ENCODE assay signal across 20 mouse cellular contexts in the genomic region with DNA sequence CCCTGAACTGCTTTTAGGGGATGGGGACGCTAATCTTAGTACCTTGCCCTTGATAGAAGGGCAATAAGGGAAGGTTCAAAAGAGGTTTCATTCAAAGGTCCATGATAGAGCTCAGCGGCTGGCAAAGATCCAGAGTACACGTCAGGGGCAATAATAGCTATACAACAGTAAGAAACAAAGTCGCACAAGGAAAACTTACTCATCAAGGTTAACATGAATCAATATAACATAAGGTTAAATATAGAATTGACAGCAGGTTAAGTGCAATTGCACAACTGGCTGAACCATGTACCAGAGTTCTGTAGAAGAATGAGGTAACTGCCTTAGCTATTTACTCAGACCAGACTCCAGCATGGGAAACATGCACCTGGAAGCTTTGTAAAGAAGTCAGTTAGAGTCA. TPM values are rescaled to one million over a fixed set of nuclear protein-coding genes. Genes with fewer than 3 reads are reported as not detected.
DNase-seq lines count a peak whose midpoint lies in the region; ATAC-seq and TF ChIP-seq lines count a peak whose summit lies in the region.
"Had no signal": no experiment of that assay in that cellular context is flagged by ENCODE, and none has a peak within 500 bp of the region (broad histone marks: within the 10 kb centered on the region; RNA-seq: fewer than 3 reads in every experiment).

No protein-coding gene starts in this region.

- ATAC-seq in liver, embryonic 11.5 days (replicated peaks; ENCODE audit: low FRiP score) = no peak
- peak; percentile 95 for ATAC-seq in intestine, embryonic 16.5 days
- peak; percentile 73; the same call in 1 of the 2 replicates for ATAC-seq in stomach, embryonic 16.5 days (ENCODE audit: insufficient read depth, low FRiP score)
- ATAC-seq: forebrain, embryonic 16.5 days had no signal

- H3K9me3 ChIP-seq in liver, embryonic 11.5 days (ENCODE audit: control insufficient read depth, low read length) = no peaks in the 10 kb centered on the region
- H3K9me3 ChIP-seq in intestine, embryonic 16.5 days (ENCODE audit: control insufficient read depth, low read length) = no peaks in the 10 kb centered on the region
- no peaks in the 10 kb centered on the region for H3K9me3 ChIP-seq in stomach, embryonic 16.5 days (replicated peaks; ENCODE audit: control insufficient read depth, low read length)
- H3K9me3 ChIP-seq: embryonic facial prominence, embryonic 13.5 days; forebrain, embryonic 12.5 days; heart, embryonic 10.5 days; hindbrain, embryonic 10.5 days had no signal

- H3K4me2 ChIP-seq in liver, embryonic 11.5 days = no peak overlapping the region
- no peak overlapping the region for H3K4me2 ChIP-seq in intestine, embryonic 16.5 days (ENCODE audit: low read depth, low read length)
- no peak overlapping the region for H3K4me2 ChIP-seq in stomach, embryonic 16.5 days (ENCODE audit: low read depth, low read length)
- H3K4me2 ChIP-seq: embryonic facial prominence, embryonic 13.5 days; forebrain, embryonic 12.5 days; hindbrain, embryonic 14.5 days had no signal

- peak; percentile 13 for DNase-seq in liver, adult 2 months (ENCODE audit: extremely low read depth, low read depth, low spot score)
- no peak for DNase-seq in liver, embryonic 11.5 days (ENCODE audit: low spot score)
- DNase-seq in large intestine, adult 2 months (ENCODE audit: low read depth, low spot score) = peak; percentile 76
- no peak for DNase-seq in urinary bladder, postnatal 4 days (ENCODE audit: low spot score in 2 of 2)
- no peak for DNase-seq in right cerebral cortex, postnatal 10 days (ENCODE audit: low spot score in 2 of 2)
- DNase-seq: adrenal gland, adult 8-10 months; cerebellum, adult 11 months; cerebellum, adult 8-10 months; cerebellum, postnatal 14 days; gastrocnemius, postnatal 14 days had no signal

- H3K79me2 ChIP-seq in liver, adult 2 months (ENCODE audit: control insufficient read depth, insufficient read depth, low read length) = no peaks in the 10 kb centered on the region

- H3K9ac ChIP-seq in liver, adult 2 months (ENCODE audit: low read depth, low read length) = no peak overlapping the region
- no peak overlapping the region for H3K9ac ChIP-seq in liver, embryonic 11.5 days (ENCODE audit: low read depth, low read length)
- no peak overlapping the region for H3K9ac ChIP-seq in intestine, embryonic 16.5 days (ENCODE audit: low read depth, low read length)
- no peak overlapping the region for H3K9ac ChIP-seq in stomach, embryonic 16.5 days (ENCODE audit: low read length)
- H3K9ac ChIP-seq: embryonic facial prominence, embryonic 13.5 days; forebrain, embryonic 12.5 days; hindbrain, embryonic 14.5 days had no signal

- no peaks in the 10 kb centered on the region for H3K4me1 ChIP-seq in liver, adult 2 months (ENCODE audit: control insufficient read depth, insufficient read depth, low read length)
- no peaks in the 10 kb centered on the region for H3K4me1 ChIP-seq in liver, embryonic 11.5 days (replicated peaks; ENCODE audit: control insufficient read depth, insufficient read depth, low read length)
- H3K4me1 ChIP-seq in intestine, embryonic 16.5 days (ENCODE audit: control insufficient read depth, insufficient read depth, low read length) = 0 out of 2 replicates have a peak, but pooled peaks cover 3% of the 10 kb centered on the region
- no peaks in the 10 kb centered on the region for H3K4me1 ChIP-seq in stomach, embryonic 16.5 days (ENCODE audit: control insufficient read depth, insufficient read depth, low read length)
- H3K4me1 ChIP-seq: forebrain, embryonic 12.5 days; heart, embryonic 10.5 days; hindbrain, embryonic 10.5 days had no signal

- no peaks in the 10 kb centered on the region for H3K27me3 ChIP-seq in liver, adult 2 months (ENCODE audit: control insufficient read depth, insufficient read depth, low read length)
- H3K27me3 ChIP-seq in liver, embryonic 11.5 days (replicated peaks; ENCODE audit: control insufficient read depth, insufficient read depth, low read length) = no peaks in the 10 kb centered on the region
- H3K27me3 ChIP-seq in intestine, embryonic 16.5 days (replicated peaks; ENCODE audit: control insufficient read depth, insufficient read depth, low read length) = no peaks in the 10 kb centered on the region
- H3K27me3 ChIP-seq in stomach, embryonic 16.5 days (ENCODE audit: control insufficient read depth, insufficient read depth, low read length) = no peaks in the 10 kb centered on the region
- H3K27me3 ChIP-seq: embryonic facial prominence, embryonic 13.5 days; forebrain, embryonic 12.5 days had no signal

- H3K27ac ChIP-seq in liver, adult 2 months (replicated peaks; ENCODE audit: insufficient read depth, low read depth, low read length) = no peak overlapping the region
- H3K27ac ChIP-seq in liver, embryonic 11.5 days (ENCODE audit: low read depth, low read length) = no peak overlapping the region
- H3K27ac ChIP-seq in intestine, embryonic 16.5 days (ENCODE audit: low read length) = peak overlapping the region; percentile 71
- H3K27ac ChIP-seq in stomach, embryonic 16.5 days (ENCODE audit: low read length) = no peak overlapping the region
- H3K27ac ChIP-seq: embryonic facial prominence, embryonic 13.5 days; forebrain, embryonic 12.5 days; heart, embryonic 10.5 days; hindbrain, embryonic 10.5 days; hindbrain, embryonic 14.5 days had no signal

- WGBS in liver, adult 2 months = 30% methylated on average over 4 of the region's 4 CpGs
- WGBS in liver, embryonic 11.5 days = 78% methylated on average over 4 of the region's 4 CpGs
- 53% methylated on average over 4 of the region's 4 CpGs for WGBS in intestine, embryonic 16.5 days
- 31% methylated on average over 4 of the region's 4 CpGs for WGBS in large intestine, adult 2 months
- 63% methylated on average over 4 of the region's 4 CpGs for WGBS in stomach, embryonic 16.5 days

- TF ChIP-seq POLR2A in liver, adult 2 months (IDR thresholded peaks at IDR 0.05; ENCODE audit: extremely low read depth, insufficient read depth, low read length) = no peak

- H3K4me3 ChIP-seq in liver, adult 2 months (ENCODE audit: insufficient read depth, low read depth, low read length) = no peak overlapping the region
- H3K4me3 ChIP-seq in liver, embryonic 11.5 days (ENCODE audit: low read depth, low read length) = no peak overlapping the region
- H3K4me3 ChIP-seq in intestine, embryonic 16.5 days (ENCODE audit: low read length) = no peak overlapping the region
- H3K4me3 ChIP-seq in stomach, embryonic 16.5 days (replicated peaks; ENCODE audit: low read length) = no peak overlapping the region
- H3K4me3 ChIP-seq: embryonic facial prominence, embryonic 13.5 days; forebrain, embryonic 12.5 days; heart, embryonic 10.5 days; hindbrain, embryonic 10.5 days had no signal

- no peaks in the 10 kb centered on the region for H3K36me3 ChIP-seq in liver, adult 2 months (ENCODE audit: control insufficient read depth, insufficient read depth, low read length)
- no peaks in the 10 kb centered on the region for H3K36me3 ChIP-seq in liver, embryonic 11.5 days (ENCODE audit: control insufficient read depth, insufficient read depth, low read length)
- H3K36me3 ChIP-seq in intestine, embryonic 16.5 days (ENCODE audit: control insufficient read depth, insufficient read depth, low read length) = no peaks in the 10 kb centered on the region
- no peaks in the 10 kb centered on the region for H3K36me3 ChIP-seq in stomach, embryonic 16.5 days (ENCODE audit: control insufficient read depth, insufficient read depth, low read length)
- H3K36me3 ChIP-seq: embryonic facial prominence, embryonic 13.5 days; forebrain, embryonic 12.5 days; heart, embryonic 10.5 days; hindbrain, embryonic 10.5 days had no signal

- no peak for TF ChIP-seq CTCF in liver, adult 2 months (IDR thresholded peaks at IDR 0.05; ENCODE audit: low read depth, low read length)

RNA-seq across cellular contexts. Expression of gene Spg20, which starts 22.6 kb away (rescaled TPM):
- total RNA-seq in liver, adult 2 months (2014; rRNA removed) = 19.1 and 21.7 TPM in 2 replicates
- polyA plus RNA-seq in liver, adult 2 months (2012; rRNA removed) = 12.6 and 14.1 TPM in 2 replicates
- 27.9 and 30.9 TPM in 2 replicates for polyA plus RNA-seq in liver, embryonic 11.5 days (2014; fragmentation: Nextera tagmentation; extraction: Ambion mirVana)
- polyA plus RNA-seq in intestine, embryonic 16.5 days (2015; fragmentation: Nextera tagmentation; extraction: Ambion mirVana) = 31.1 and 34.1 TPM in 2 replicates
- 4.5 and 6.1 TPM in 2 replicates for polyA plus RNA-seq in large intestine, adult 2 months (2012; rRNA removed)
- 36.0 and 40.1 TPM in 2 replicates for polyA plus RNA-seq in stomach, embryonic 16.5 days (2015; fragmentation: Nextera tagmentation; extraction: Ambion mirVana)

RNA-seq across cellular contexts. Expression of gene Ccna1, which starts 34.0 kb away (rescaled TPM):
- total RNA-seq in liver, adult 2 months (2014; rRNA removed) = not detected in 2 replicates
- not detected in 2 replicates for polyA plus RNA-seq in liver, adult 2 months (2012; rRNA removed)
- 0.79 and 2.4 TPM in 2 replicates for polyA plus RNA-seq in liver, embryonic 11.5 days (2014; fragmentation: Nextera tagmentation; extraction: Ambion mirVana)
- polyA plus RNA-seq in intestine, embryonic 16.5 days (2015; fragmentation: Nextera tagmentation; extraction: Ambion mirVana) = 1.3 and 1.8 TPM in 2 replicates
- polyA plus RNA-seq in large intestine, adult 2 months (2012; rRNA removed) = 0.59 and 0.84 TPM in 2 replicates
- polyA plus RNA-seq in stomach, embryonic 16.5 days (2015; fragmentation: Nextera tagmentation; extraction: Ambion mirVana) = 1.6 and 1.8 TPM in 2 replicates
- total RNA-seq: adrenal gland, adult 8-10 months; gastrocnemius, adult 18-20 months; gastrocnemius, postnatal 14 days had no signal

RNA-seq across cellular contexts. Expression of gene Ccdc169, which starts 47.8 kb away (rescaled TPM):
- 0.09 and 0.40 TPM in 2 replicates for total RNA-seq in liver, adult 2 months (2014; rRNA removed)
- polyA plus RNA-seq in liver, adult 2 months (2012; rRNA removed) = not detected in 2 replicates
- 0.08 TPM in 1 of 2 replicates, not detected in the other for polyA plus RNA-seq in liver, embryonic 11.5 days (2014; fragmentation: Nextera tagmentation; extraction: Ambion mirVana)
- polyA plus RNA-seq in intestine, embryonic 16.5 days (2015; fragmentation: Nextera tagmentation; extraction: Ambion mirVana) = not detected in 2 replicates
- polyA plus RNA-seq in large intestine, adult 2 months (2012; rRNA removed) = not detected in 2 replicates
- polyA plus RNA-seq in stomach, embryonic 16.5 days (2015; fragmentation: Nextera tagmentation; extraction: Ambion mirVana) = not detected in 2 replicates
- total RNA-seq: adrenal gland, adult 8-10 months; gastrocnemius, adult 18-20 months; gastrocnemius, postnatal 14 days had no signal
- polyA plus RNA-seq: heart, embryonic 14.5 days; hindbrain, embryonic 14.5 days had no signal

Comparison
In these comparisons a context has a peak if more than half of its experiments do, and no peak if none do; other contexts are left out.
1. DNase-seq: peak in liver, adult 2 months (single experiment) and large intestine, adult 2 months (single experiment); none in liver, embryonic 11.5 days (single experiment), urinary bladder, postnatal 4 days (0 of 2) and right cerebral cortex, postnatal 10 days (0 of 2).